Mouse (Mus musculus) thymus, postnatal 25 days (tissue): ENCODE results near the gene Olfr56.
"Not testable (repeated sequence)": the region's sequence is repeated elsewhere in the genome, so short reads cannot be mapped to it uniquely, and the experiment has no call there.

Experiments used
- DNase-seq: peaks from one replicate; pipeline ENCODE4 v3.0.0; 2022

The Olfr56 gene

DNA sequence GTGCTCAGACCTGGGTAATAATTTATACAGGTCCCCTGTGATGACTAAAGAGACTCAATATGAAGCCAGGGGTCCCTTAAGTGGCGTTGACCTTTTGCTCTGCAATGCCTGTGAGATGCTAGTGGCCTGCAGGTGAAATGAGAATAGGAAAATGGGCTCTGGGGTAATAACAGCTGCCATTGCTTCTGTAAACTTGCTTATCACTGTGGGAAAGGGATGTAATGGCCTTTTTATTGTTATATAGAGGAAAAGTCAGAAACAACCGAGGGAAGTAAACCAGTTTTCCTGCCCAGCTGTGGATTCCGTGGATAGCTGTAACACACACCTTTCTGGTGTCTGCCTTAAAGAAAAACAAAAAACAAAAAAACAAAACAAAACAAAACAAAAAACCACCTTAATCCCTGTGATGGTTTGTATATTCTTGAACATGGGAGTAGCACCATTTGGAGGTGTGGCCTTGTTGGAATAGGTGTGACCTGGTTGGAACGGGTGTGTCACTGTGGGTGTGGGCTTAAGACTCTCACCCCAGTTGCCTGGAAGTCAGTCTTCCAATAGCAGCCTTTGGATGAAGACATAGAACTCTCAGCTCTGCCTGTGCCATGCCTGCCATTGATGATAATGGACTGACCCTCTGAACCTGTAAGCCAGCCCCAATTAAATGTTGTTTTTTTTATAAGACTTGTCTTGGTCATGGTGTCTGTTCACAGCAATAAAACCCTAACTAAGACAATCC lies 197.5 kb downstream of the Olfr56 start:
- not testable (repeated sequence) for DNase-seq

DNA sequence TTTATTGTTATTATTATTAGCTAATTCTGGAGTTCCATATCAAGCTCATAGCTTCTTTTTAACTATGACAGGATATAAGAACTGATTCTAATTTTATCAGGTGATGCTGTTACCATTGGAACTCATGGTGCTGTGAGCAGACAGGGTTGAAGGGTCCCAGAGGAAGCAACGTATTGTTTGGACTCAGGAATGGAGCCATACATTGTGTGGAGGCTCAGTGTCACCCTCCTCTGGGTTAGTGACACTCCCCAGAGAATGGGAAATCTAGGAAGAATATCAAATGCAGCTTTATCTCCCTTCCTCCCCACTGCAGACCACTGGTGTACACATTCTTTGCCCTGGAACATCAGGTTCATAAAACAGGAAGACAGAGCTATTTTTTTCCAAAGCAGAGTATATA lies 204.5 kb downstream of the Olfr56 start:
- DNase-seq: no peak
